Mouse (Mus musculus): ENCODE results near the gene Gp1bb. TPM values are rescaled to one million over a fixed set of nuclear protein-coding genes. Genes with fewer than 3 reads are reported as not detected.

Gp1bb gene
- polyA plus RNA-seq, 1 experiment from 2014 or later, result 1.9 TPM

GRCm38 (mm10) chr16:18643406-18643998, 21.3 kb upstream of the Gp1bb start:
- Histone ChIP-seq H3K4me3 (ENCODE audit: low read depth, low read length) (no peak overlapping the region), H3K36me3 (ENCODE audit: control insufficient read depth, insufficient read depth, low read length) (no peaks in the 10 kb centered on the region), H3K9me3 (ENCODE audit: control insufficient read depth, low read length) (no peaks in the 10 kb centered on the region), H3K27ac (ENCODE audit: low read depth) (no peak overlapping the region), H3K27me3 (replicated peaks; ENCODE audit: control insufficient read depth, insufficient read depth, low read length) (no peaks in the 10 kb centered on the region), H3K4me1 (replicated peaks; ENCODE audit: control insufficient read depth, insufficient read depth, low read length) (no peaks in the 10 kb centered on the region), H3K9ac (ENCODE audit: low read length) (no peak overlapping the region), H3K4me2 (ENCODE audit: low read length) (no peak overlapping the region)
- no peak for ATAC-seq (replicated peaks; ENCODE audit: low FRiP score, low TSS enrichment, low read depth)
- DNase-seq (ENCODE audit: low spot score), result no peak
- 69% methylated on average over 11 of the region's 11 CpGs for WGBS

GRCm38 (mm10) chr16:18642897-18643296, 20.7 kb upstream of the Gp1bb start:
- Histone ChIP-seq H3K9ac (ENCODE audit: low read length) (no peak overlapping the region), H3K4me1 (replicated peaks; ENCODE audit: control insufficient read depth, insufficient read depth, low read length) (no peaks in the 10 kb centered on the region), H3K4me3 (ENCODE audit: low read depth, low read length) (no peak overlapping the region), H3K36me3 (ENCODE audit: control insufficient read depth, insufficient read depth, low read length) (no peaks in the 10 kb centered on the region), H3K27me3 (replicated peaks; ENCODE audit: control insufficient read depth, insufficient read depth, low read length) (no peaks in the 10 kb centered on the region), H3K9me3 (ENCODE audit: control insufficient read depth, low read length) (no peaks in the 10 kb centered on the region), H3K27ac (ENCODE audit: low read depth) (no peak overlapping the region), H3K4me2 (ENCODE audit: low read length) (no peak overlapping the region)
- no peak for DNase-seq (ENCODE audit: low spot score)
- ATAC-seq (replicated peaks; ENCODE audit: low FRiP score, low TSS enrichment, low read depth), result no peak
- 84% methylated on average over 4 of the region's 4 CpGs for WGBS

- DNase-seq (ENCODE audit: low spot score) (no peak), ATAC-seq (replicated peaks; ENCODE audit: low FRiP score, low TSS enrichment, low read depth) (no peak)
- Histone ChIP-seq H3K9me3 (ENCODE audit: control insufficient read depth, low read length) (no peaks in the 10 kb centered on the region), H3K4me2 (ENCODE audit: low read length) (no peak overlapping the region), H3K9ac (ENCODE audit: low read length) (no peak overlapping the region), H3K4me3 (ENCODE audit: low read depth, low read length) (no peak overlapping the region), H3K27me3 (replicated peaks; ENCODE audit: control insufficient read depth, insufficient read depth, low read length) (no peaks in the 10 kb centered on the region), H3K36me3 (ENCODE audit: control insufficient read depth, insufficient read depth, low read length) (no peaks in the 10 kb centered on the region), H3K27ac (ENCODE audit: low read depth) (no peak overlapping the region), H3K4me1 (replicated peaks; ENCODE audit: control insufficient read depth, insufficient read depth, low read length) (no peaks in the 10 kb centered on the region)
- 57% methylated on average over 7 of the region's 7 CpGs for WGBS
These were observed 20.1 kb upstream of the Gp1bb start for GRCm38 (mm10) chr16:18642291-18642690.

- no peak overlapping the region for H3K4me3 ChIP-seq (ENCODE audit: low read depth, low read length)
- no peaks in the 10 kb centered on the region for H3K9me3 ChIP-seq (ENCODE audit: control insufficient read depth, low read length)
- H3K36me3 ChIP-seq (ENCODE audit: control insufficient read depth, insufficient read depth, low read length), result no peaks in the 10 kb centered on the region
- no peak for DNase-seq (ENCODE audit: low spot score)
- H3K27ac ChIP-seq (ENCODE audit: low read depth), result no peak overlapping the region
- WGBS, result 59% methylated on average over 1 of the region's 1 CpGs
- H3K27me3 ChIP-seq (replicated peaks; ENCODE audit: control insufficient read depth, insufficient read depth, low read length), result no peaks in the 10 kb centered on the region
- ATAC-seq (replicated peaks; ENCODE audit: low FRiP score, low TSS enrichment, low read depth), result peak; percentile 86
- no peak overlapping the region for H3K9ac ChIP-seq (ENCODE audit: low read length)
- no peaks in the 10 kb centered on the region for H3K4me1 ChIP-seq (replicated peaks; ENCODE audit: control insufficient read depth, insufficient read depth, low read length)
- no peak overlapping the region for H3K4me2 ChIP-seq (ENCODE audit: low read length)
These were observed 17.3 kb upstream of the Gp1bb start for GRCm38 (mm10) chr16:18639382-18639929.

GRCm38 (mm10) chr16:18638396-18638795, 16.2 kb upstream of the Gp1bb start:
- DNase-seq (ENCODE audit: low spot score), result no peak
- no peak overlapping the region for H3K9ac ChIP-seq (ENCODE audit: low read length)
- H3K4me3 ChIP-seq (ENCODE audit: low read depth, low read length), result no peak overlapping the region
- H3K36me3 ChIP-seq (ENCODE audit: control insufficient read depth, insufficient read depth, low read length), result no peaks in the 10 kb centered on the region
- no peak overlapping the region for H3K4me2 ChIP-seq (ENCODE audit: low read length)
- no peaks in the 10 kb centered on the region for H3K9me3 ChIP-seq (ENCODE audit: control insufficient read depth, low read length)
- H3K27me3 ChIP-seq (replicated peaks; ENCODE audit: control insufficient read depth, insufficient read depth, low read length), result no peaks in the 10 kb centered on the region
- ATAC-seq (replicated peaks; ENCODE audit: low FRiP score, low TSS enrichment, low read depth), result no peak
- no peak overlapping the region for H3K27ac ChIP-seq (ENCODE audit: low read depth)
- 52% methylated on average over 2 of the region's 2 CpGs for WGBS
- H3K4me1 ChIP-seq (replicated peaks; ENCODE audit: control insufficient read depth, insufficient read depth, low read length), result no peaks in the 10 kb centered on the region

GRCm38 (mm10) chr16:18636804-18637203, 14.6 kb upstream of the Gp1bb start:
- 65% methylated on average over 3 of the region's 3 CpGs for WGBS
- H3K4me1 ChIP-seq (replicated peaks; ENCODE audit: control insufficient read depth, insufficient read depth, low read length), result no peaks in the 10 kb centered on the region
- DNase-seq (ENCODE audit: low spot score), result no peak
- no peak overlapping the region for H3K27ac ChIP-seq (ENCODE audit: low read depth)
- no peaks in the 10 kb centered on the region for H3K36me3 ChIP-seq (ENCODE audit: control insufficient read depth, insufficient read depth, low read length)
- H3K4me2 ChIP-seq (ENCODE audit: low read length), result no peak overlapping the region
- H3K27me3 ChIP-seq (replicated peaks; ENCODE audit: control insufficient read depth, insufficient read depth, low read length), result no peaks in the 10 kb centered on the region
- no peak overlapping the region for H3K9ac ChIP-seq (ENCODE audit: low read length)
- ATAC-seq (replicated peaks; ENCODE audit: low FRiP score, low TSS enrichment, low read depth), result no peak
- no peaks in the 10 kb centered on the region for H3K9me3 ChIP-seq (ENCODE audit: control insufficient read depth, low read length)
- no peak overlapping the region for H3K4me3 ChIP-seq (ENCODE audit: low read depth, low read length)

- DNase-seq (ENCODE audit: low spot score), result no peak
- H3K27me3 ChIP-seq (replicated peaks; ENCODE audit: control insufficient read depth, insufficient read depth, low read length), result no peaks in the 10 kb centered on the region
- no peaks in the 10 kb centered on the region for H3K36me3 ChIP-seq (ENCODE audit: control insufficient read depth, insufficient read depth, low read length)
- H3K27ac ChIP-seq (ENCODE audit: low read depth), result no peak overlapping the region
- no peak overlapping the region for H3K4me2 ChIP-seq (ENCODE audit: low read length)
- H3K4me1 ChIP-seq (replicated peaks; ENCODE audit: control insufficient read depth, insufficient read depth, low read length), result no peaks in the 10 kb centered on the region
- no peak overlapping the region for H3K9ac ChIP-seq (ENCODE audit: low read length)
- no peaks in the 10 kb centered on the region for H3K9me3 ChIP-seq (ENCODE audit: control insufficient read depth, low read length)
- no peak for ATAC-seq (replicated peaks; ENCODE audit: low FRiP score, low TSS enrichment, low read depth)
- 84% methylated on average over 5 of the region's 5 CpGs for WGBS
- no peak overlapping the region for H3K4me3 ChIP-seq (ENCODE audit: low read depth, low read length)
These were observed 14.2 kb upstream of the Gp1bb start for GRCm38 (mm10) chr16:18636401-18636800.

GRCm38 (mm10) chr16:18633333-18633732, 11.1 kb upstream of the Gp1bb start:
- Histone ChIP-seq H3K4me2 (ENCODE audit: low read length) (no peak overlapping the region), H3K36me3 (ENCODE audit: control insufficient read depth, insufficient read depth, low read length) (no peaks in the 10 kb centered on the region), H3K4me1 (replicated peaks; ENCODE audit: control insufficient read depth, insufficient read depth, low read length) (peaks cover 6% of the 10 kb centered on the region; the same call in 1 of the 2 replicates), H3K9me3 (ENCODE audit: control insufficient read depth, low read length) (no peaks in the 10 kb centered on the region), H3K4me3 (ENCODE audit: low read depth, low read length) (no peak overlapping the region), H3K27me3 (replicated peaks; ENCODE audit: control insufficient read depth, insufficient read depth, low read length) (no peaks in the 10 kb centered on the region), H3K9ac (ENCODE audit: low read length) (no peak overlapping the region), H3K27ac (ENCODE audit: low read depth) (no peak overlapping the region)
- DNase-seq (ENCODE audit: low spot score), result no peak
- ATAC-seq (replicated peaks; ENCODE audit: low FRiP score, low TSS enrichment, low read depth), result no peak
- WGBS, result 28% methylated on average over 1 of the region's 1 CpGs

GRCm38 (mm10) chr16:18632816-18633215, 10.6 kb upstream of the Gp1bb start:
- WGBS, result 62% methylated on average over 2 of the region's 2 CpGs
- Histone ChIP-seq H3K4me2 (ENCODE audit: low read length) (no peak overlapping the region), H3K4me1 (replicated peaks; ENCODE audit: control insufficient read depth, insufficient read depth, low read length) (peaks cover 6% of the 10 kb centered on the region; the same call in 1 of the 2 replicates), H3K27ac (ENCODE audit: low read depth) (no peak overlapping the region), H3K36me3 (ENCODE audit: control insufficient read depth, insufficient read depth, low read length) (no peaks in the 10 kb centered on the region), H3K9ac (ENCODE audit: low read length) (no peak overlapping the region), H3K27me3 (replicated peaks; ENCODE audit: control insufficient read depth, insufficient read depth, low read length) (no peaks in the 10 kb centered on the region), H3K4me3 (ENCODE audit: low read depth, low read length) (no peak overlapping the region), H3K9me3 (ENCODE audit: control insufficient read depth, low read length) (no peaks in the 10 kb centered on the region)
- no peak for DNase-seq (ENCODE audit: low spot score)
- ATAC-seq (replicated peaks; ENCODE audit: low FRiP score, low TSS enrichment, low read depth), result no peak
